Mouse (Mus musculus): ENCODE results near the gene Ide.

Ide gene

GRCm38 (mm10) chr19:37337752-37338151 lies at the start of gene Ide:
Gene Ide (minus strand): TSS chr19:37337852.
- no peak for DNase-seq (ENCODE audit: low spot score)

- no peak for DNase-seq (ENCODE audit: low spot score)
These were observed 48.5 kb upstream of the Ide start for GRCm38 (mm10) chr19:37386126-37386525.

- no peak for DNase-seq (ENCODE audit: low spot score)
These were observed 41.2 kb upstream of the Ide start for GRCm38 (mm10) chr19:37378816-37379215.

GRCm38 (mm10) chr19:37377404-37377990 lies 39.8 kb upstream of the Ide start:
- DNase-seq (ENCODE audit: low spot score): no peak

- no peak for DNase-seq (ENCODE audit: low spot score)
These were observed 39.2 kb upstream of the Ide start for GRCm38 (mm10) chr19:37376841-37377240.

DNA sequence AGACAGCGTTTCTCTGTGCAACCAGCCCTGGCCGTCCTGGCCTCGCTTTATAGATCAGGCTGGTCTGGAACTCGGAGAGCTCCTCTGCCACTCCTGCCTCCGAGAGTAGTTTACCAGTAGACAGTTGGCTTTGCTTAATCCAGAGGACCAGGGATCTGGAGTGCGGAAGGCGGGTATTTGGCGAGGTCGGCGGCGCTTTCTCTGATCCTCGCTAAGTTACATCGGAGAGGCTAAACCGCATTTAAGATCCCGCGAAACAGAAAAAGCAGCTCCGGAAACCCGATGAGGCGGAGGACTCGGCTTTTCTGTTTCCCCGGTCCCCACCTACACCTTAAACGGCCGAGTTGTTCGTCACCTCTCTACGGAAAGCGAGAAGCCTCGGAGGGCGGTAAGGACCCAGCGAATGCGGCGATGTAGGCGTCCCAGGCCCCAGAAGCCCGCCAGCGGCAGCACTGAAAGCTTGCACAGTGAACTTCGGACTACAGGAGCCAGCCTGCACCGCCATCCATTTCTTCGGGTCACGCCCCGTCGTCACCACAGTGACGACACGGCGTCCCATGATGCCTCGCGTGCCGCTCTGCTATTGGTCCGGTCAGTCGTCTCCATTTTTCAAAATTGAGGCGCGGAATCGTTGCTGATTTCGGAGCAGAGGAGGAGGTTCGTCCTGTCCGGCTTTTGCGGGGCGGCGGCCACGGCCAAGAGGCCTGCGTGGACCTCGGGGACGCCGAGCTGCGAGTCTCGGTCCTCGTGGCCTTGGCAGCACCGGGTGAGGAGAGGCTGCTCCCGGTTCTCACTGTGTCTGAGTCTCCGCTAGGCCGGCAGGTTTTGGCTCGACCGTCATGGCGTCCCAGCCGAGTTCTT lies 38.3 kb upstream of the Ide start, which contains the start of gene Kif11:
Gene Kif11, plus strand, starts transcription at position 649 of the 861 bp plus-strand sequence.
- DNase-seq (ENCODE audit: low spot score): peak; percentile 93

- no peak for DNase-seq (ENCODE audit: low spot score)
These were observed 37.5 kb upstream of the Ide start for GRCm38 (mm10) chr19:37374941-37375754.

GRCm38 (mm10) chr19:37370356-37370755 lies 32.7 kb upstream of the Ide start:
- DNase-seq (ENCODE audit: low spot score): no peak

DNA sequence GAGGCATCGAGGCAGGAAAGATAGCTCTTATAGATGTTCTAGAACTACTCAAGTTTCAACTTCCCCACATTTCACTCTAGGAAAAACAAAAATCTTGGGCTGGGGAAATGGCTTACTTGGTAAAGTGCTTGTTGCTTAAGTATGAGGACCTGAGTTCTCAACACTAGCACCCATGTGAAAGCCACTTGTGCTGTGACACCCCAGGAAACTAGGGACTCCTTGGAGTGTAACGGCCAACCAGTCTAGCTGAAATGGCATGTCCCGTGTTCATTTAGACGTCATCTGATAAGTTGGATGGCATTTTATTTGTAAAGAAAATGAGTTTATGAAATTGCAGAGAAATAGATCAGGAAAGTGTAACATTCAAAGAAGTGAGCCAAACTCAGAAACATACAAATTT lies 32.3 kb upstream of the Ide start:
- no peak for DNase-seq (ENCODE audit: low spot score)

DNA sequence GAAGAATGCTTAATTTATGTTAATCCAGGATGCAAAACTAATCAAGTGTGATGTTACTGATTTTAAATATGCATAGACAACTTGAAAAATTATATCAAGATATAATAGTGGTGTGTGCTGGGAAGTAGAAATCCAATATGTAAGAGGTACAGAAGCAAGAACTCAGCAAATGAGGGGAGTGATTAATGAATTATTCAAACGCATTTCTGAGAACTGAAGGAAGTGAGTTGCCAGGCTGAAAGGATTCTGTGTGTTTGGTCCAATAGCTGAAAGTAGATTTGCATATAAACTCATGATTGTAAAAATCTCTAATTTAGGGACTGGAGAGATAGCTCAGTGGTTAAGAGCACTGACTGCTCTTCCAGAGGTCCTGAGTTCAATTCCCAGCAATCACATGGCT lies 31.3 kb upstream of the Ide start:
- DNase-seq (ENCODE audit: low spot score): no peak

GRCm38 (mm10) chr19:37363128-37363939 lies 25.7 kb upstream of the Ide start:
- DNase-seq (ENCODE audit: low spot score): no peak

DNA sequence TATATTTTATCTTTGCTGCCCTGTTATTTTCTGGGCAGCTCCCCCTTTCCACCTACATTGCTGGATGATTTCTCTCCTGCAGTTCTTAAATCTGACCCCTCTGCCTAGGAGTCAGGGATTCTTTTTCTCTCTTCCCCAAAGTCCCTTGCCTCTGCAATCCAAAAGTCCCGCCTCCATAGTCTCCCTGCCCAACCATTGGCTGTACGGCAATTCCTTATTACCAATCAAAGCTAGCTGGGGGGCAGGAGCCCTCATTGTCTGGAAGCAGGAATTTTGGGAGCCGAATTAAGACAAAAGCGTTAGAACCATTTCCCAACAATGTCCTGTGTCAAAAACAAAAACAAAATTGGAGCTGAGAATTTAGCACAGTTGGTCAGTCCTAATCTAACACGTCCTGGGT lies 24.9 kb upstream of the Ide start:
- no peak for DNase-seq (ENCODE audit: low spot score)

GRCm38 (mm10) chr19:37360044-37360443 lies 22.4 kb upstream of the Ide start:
- no peak for DNase-seq (ENCODE audit: low spot score)

DNA sequence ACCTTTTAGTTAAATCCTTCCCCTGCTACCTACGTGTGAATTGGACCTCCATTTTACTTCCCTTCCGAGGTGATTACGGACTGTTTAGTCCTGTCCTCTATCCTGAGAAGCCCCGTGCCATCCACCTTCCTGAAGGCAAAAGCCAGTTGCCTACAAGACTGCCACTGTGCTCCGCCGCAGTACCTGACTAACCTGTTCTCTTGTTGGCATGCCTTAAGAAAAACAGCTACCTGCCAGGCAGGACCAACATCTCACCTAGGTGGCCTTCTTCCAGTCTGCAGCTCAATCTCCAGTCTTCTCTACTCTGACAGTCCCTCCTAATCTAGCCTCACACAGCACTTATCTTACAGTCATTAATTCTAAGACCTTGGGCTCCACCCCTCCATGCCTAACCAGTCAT lies 15.7 kb upstream of the Ide start:
- DNase-seq (ENCODE audit: low spot score): no peak

DNA sequence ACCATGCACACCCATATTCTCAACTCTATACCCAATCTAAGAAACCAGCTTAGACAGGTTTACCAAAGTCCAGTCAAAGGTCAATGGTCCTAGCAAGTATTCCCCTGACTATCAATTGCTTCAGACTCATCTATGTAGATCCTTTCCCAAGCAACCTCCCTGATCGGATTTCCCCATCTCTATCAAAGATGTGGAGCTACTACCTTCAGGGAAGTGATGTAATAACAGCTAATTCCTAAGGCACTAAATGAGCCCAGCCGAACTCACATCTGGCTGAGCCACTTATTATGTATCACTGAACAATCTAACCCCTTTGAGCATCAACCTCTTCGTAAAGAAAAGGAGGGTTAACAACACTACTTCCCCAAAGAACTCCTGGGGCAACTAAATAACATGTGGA lies 15.1 kb upstream of the Ide start:
- DNase-seq (ENCODE audit: low spot score): no peak

DNA sequence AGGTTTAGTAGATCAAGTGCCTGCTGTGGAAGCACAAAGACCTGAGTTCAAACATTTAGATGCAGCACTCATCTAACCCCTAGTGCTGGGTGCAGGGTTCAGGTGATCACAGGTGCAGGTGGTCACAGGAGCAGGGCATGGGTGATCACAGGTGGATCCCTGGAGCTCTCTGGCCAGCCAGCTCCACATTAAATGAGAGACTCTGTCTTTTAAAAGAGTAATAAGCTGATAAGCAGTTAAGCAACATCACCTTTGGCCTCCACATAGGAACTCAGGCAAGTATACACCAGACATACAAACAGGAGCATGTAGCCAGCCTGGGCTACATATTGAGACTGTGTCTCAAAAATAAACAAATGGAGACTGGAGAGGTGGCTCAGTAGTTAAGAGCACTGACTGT lies 11.3 kb upstream of the Ide start:
- no peak for DNase-seq (ENCODE audit: low spot score)

DNA sequence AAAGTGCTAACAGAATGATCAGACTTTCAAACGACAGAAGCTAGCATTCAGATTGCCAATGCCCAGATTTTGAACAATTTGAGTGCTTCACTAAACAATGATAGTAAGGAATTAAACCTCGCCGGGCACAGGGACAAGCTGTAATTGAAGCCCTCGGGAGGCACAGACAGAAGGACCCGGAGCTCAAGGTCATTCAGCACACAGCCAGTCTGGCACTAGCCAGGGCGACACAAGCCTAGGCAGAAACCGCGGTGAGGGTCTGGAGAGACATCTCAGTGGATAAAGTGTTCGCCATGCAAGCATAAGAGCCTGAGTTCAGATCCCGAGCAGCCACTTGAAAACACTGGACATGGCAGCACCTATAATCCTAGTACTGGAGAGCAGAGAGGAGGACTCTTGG lies 10.7 kb upstream of the Ide start:
- peak; percentile 10 for DNase-seq (ENCODE audit: low spot score)

DNA sequence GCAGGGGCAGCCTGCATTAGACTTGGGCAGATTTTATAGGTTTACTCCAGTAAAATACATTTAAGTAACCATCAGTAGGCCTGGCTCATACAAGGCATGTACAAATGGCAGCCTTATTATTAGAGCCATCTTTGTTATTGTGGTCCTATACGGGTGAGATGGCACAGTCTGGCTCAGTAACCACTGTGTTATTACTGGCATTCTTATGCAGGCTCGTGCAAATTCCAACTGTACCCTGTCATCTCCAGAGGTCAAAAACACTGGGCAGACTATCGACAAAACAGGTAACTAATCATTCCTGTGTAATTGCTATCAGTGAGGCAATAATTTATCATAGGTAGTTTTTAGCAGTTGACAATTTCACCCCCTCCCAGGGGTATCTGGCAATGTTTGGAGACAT lies 8.6 kb upstream of the Ide start:
- DNase-seq (ENCODE audit: low spot score): no peak

GRCm38 (mm10) chr19:37343899-37344298 lies 6.2 kb upstream of the Ide start:
- DNase-seq (ENCODE audit: low spot score): no peak

- DNase-seq (ENCODE audit: low spot score): no peak
These were observed 3.3 kb upstream of the Ide start for GRCm38 (mm10) chr19:37340931-37341330.

DNA sequence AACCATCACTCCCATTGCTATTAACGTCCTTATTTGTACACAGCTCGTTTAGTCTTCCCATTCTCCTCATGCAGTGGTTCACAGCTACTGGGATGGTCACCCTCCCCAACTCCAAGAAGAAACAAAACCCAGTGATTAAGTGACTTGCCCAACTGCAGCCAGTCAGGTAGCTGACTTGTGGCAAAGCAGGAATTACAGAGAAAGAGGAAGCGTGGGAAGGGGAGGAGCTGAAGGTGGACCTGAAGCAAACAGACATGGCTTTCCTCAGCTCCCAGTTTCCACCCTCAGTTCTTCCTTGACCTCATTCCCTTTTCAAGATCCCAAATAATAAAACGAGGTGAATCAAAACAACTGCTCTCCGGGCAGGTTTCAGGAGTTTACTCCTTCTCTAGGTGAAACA lies 2.8 kb upstream of the Ide start:
- DNase-seq (ENCODE audit: low spot score): no peak

DNA sequence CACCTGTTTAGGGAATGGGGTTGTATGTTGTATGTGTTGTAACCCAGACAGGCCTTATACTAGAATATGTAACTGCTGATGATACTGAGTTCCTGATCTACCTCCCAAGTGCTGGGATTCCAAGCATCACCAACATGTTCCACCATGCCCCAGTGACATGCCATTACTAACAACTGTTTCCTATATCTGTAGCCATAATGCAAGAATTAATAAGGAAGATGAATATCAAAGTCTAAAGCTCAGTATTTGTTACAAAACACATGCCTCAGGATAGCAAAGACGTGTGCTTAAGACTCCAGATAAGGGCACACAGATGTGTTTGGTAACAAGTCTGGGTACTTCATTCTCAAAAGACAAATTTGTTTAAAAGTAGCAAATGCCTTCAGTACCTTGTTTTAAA lies 2.3 kb downstream of the Ide start:
- no peak for DNase-seq (ENCODE audit: low spot score)
